Mouse (Mus musculus) kidney, adult 9 months (tissue): ENCODE measurements around the gene Naip2.

ENCODE experiments used
- DNase-seq: peaks from one replicate; pipeline ENCODE4 v3.0.0; 2022

Naip2 gene

GRCm38 (mm10) chr13:100107652-100108472, 94.0 kb downstream of the Naip2 start, which contains the start of gene Serf1:
Gene Serf1, plus strand, starts transcription at chr13:100108012.
- DNase-seq, result peak; percentile 73

- DNase-seq, result peak; percentile 95
Measured at GRCm38 (mm10) chr13:100103748-100104254, 98.1 kb downstream of the Naip2 start, which contains the start of gene Bdp1. Gene Bdp1, minus strand, starts transcription at chr13:100104070.

GRCm38 (mm10) chr13:100103052-100103658, 98.7 kb downstream of the Naip2 start:
- no peak for DNase-seq

- DNase-seq, result no peak
Measured at GRCm38 (mm10) chr13:100098808-100099207, 103.1 kb downstream of the Naip2 start.
